Mouse (Mus musculus) lung, embryonic 14.5 days (tissue): ENCODE data around the gene Nt5c1b. TPM values are rescaled to one million over a fixed set of nuclear protein-coding genes. Genes with fewer than 3 reads are reported as not detected.

Source experiments
- ATAC-seq: fragments of 200-750 bp; cut with Nextera tagmentation; 2 replicates; pipeline ENCODE4 v1.8.0; 2017; ENCODE audit warnings: mild to moderate bottlenecking, moderate TSS enrichment, moderate library complexity; ENCODE audit not compliant: insufficient read depth
- DNase-seq: peaks from one replicate; pipeline ENCODE4 v3.0.0-alpha.2; 2015
- H3K27ac ChIP-seq: fragments of 300-500 bp; sonication (generic); 2 replicates; pipeline ENCODE4 v1.5.1; 2014; ENCODE audit warnings: low read depth, mild to moderate bottlenecking, moderate library complexity
- H3K27me3 ChIP-seq: fragments of 300-500 bp; sonication (generic); 2 replicates; pipeline ENCODE4 v1.6.1; 2014; ENCODE audit warnings: low read length, control low read depth; ENCODE audit not compliant: insufficient read depth
- H3K36me3 ChIP-seq: fragments of 300-500 bp; sonication (generic); 2 replicates; pipeline ENCODE4 v1.6.1; 2014; ENCODE audit warnings: control low read depth; ENCODE audit not compliant: insufficient read depth
- H3K4me1 ChIP-seq: fragments of 300-500 bp; sonication (generic); 2 replicates; pipeline ENCODE4 v1.6.1; 2014; ENCODE audit warnings: antibody characterized with exemption, control low read depth; ENCODE audit not compliant: insufficient read depth
- H3K4me2 ChIP-seq: fragments of 300-500 bp; sonication (generic); 2 replicates; pipeline ENCODE4 v1.6.1; 2014; ENCODE audit warnings: mild to moderate bottlenecking
- H3K4me3 ChIP-seq: fragments of 300-500 bp; sonication (generic); 2 replicates; pipeline ENCODE4 v1.5.1; 2014; ENCODE audit warnings: low read depth, low read length
- H3K9ac ChIP-seq: fragments of 300-500 bp; sonication (generic); 2 replicates; pipeline ENCODE4 v1.6.1; 2014
- H3K9me3 ChIP-seq: fragments of 300-500 bp; sonication (generic); 2 replicates; pipeline ENCODE4 v1.6.1; 2016; ENCODE audit warnings: low read depth, low read length, control low read depth
- CTCF ChIP-seq: IDR thresholded peaks from 2 replicates; pipeline ENCODE4 v1.5.1; 2016; ENCODE audit warnings: antibody characterized with exemption, low read depth
- WGBS: fragments of 180-500 bp; shearing (Covaris S2); extraction: QIAGEN DNeasy Blood & Tissue Kit; methylation state at CpG from one replicate; pipeline ENCODE4 v1.1.7; 2014; 5-methylcytosine and 5-hydroxymethylcytosine counted together
- polyA plus RNA-seq: library from polyadenylated mRNA; unstranded; fragments of >200 nt; fragmentation: Nextera tagmentation; extraction: Ambion mirVana; gene quantifications from 2 replicates; pipeline ENCODE4 v1.2.1, GENCODE M21; 2014

Nt5c1b gene
- polyA plus RNA-seq, 1 experiment from 2014 or later: 0.13 TPM

DNA sequence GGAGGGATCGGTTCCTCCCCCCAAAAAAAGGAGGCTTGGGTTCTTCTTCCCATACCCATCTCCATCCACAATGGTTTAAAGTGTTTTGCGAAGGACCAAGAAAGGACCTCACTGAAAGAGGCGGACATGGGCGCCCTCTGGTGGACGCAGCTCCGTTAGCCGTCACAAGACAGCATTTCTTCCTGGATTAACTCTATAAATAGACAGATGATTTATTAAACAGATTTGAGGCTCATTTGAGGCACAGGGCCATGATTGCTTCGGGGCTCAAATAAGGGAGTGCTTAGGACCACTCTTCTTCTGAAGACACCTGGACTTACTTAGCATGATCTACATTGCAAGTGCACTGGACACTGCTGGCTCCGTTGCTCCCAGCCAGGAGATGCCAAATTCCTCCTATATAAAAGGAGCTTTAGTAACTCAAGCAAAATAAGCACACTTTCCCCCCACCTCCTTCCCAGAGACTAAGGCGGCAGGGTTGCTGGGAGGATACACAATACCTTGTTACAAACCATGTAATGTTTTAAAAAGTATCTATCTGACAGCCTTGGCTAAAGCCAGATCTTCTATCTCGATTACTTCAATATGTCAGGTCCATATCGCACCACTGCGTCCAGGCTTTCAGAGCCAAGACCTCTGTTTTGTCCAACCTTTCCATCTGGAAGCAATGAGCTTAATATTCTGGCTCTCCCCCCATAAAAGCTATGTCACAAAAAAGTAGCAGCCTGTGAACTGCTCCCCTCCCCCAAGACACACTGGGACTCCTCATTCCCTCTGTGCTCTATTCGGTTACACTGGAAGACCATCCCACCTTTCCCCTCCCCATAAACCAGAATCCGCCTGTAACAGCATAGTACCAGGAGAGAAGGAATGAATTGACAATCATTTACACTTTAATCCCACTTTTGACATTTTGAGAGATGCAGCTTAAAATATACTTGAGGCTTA, 68.6 kb downstream of the Nt5c1b start:
- Histone ChIP-seq H3K27me3 (no peaks in the 10 kb centered on the region), H3K27ac (no peak overlapping the region), H3K9ac (no peak overlapping the region), H3K9me3 (no peaks in the 10 kb centered on the region), H3K36me3 (no peaks in the 10 kb centered on the region), H3K4me2 (no peak overlapping the region), H3K4me3 (no peak overlapping the region), H3K4me1 (no peaks in the 10 kb centered on the region)
- DNase-seq (peak; percentile 95), ATAC-seq (peak; percentile 71)
- WGBS: 29% methylated on average over 15 of the region's 15 CpGs
- peak; percentile 88 for TF ChIP-seq CTCF

Other genes starting within 250 kb of the Nt5c1b start
- gene Rdh14, start 20.8 kb downstream of the Nt5c1b start, polyA plus RNA-seq: 28.9 and 30.3 TPM in 2 replicates